Mouse (Mus musculus) G1E (cell line): ENCODE results near the gene Abhd16b. TPM values are rescaled to one million over a fixed set of nuclear protein-coding genes. Genes with fewer than 3 reads are reported as not detected.

ENCODE experiments used
- ATAC-seq: 2 replicates; pipeline ENCODE4 v1.8.0; 2016; ENCODE audit warnings: mild to moderate bottlenecking; ENCODE audit not compliant: insufficient number of reproducible peaks, poor library complexity, low FRiP score, severe bottlenecking; ENCODE audit errors: extremely low read depth
- DNase-seq: peaks from one replicate; pipeline ENCODE4 v3.0.0; 2012; ENCODE audit warnings: low spot score
- H3K27me3 ChIP-seq: 2 replicates; pipeline ENCODE4 v1.6.1; 2012; ENCODE audit warnings: mild to moderate bottlenecking, low read length, inconsistent platforms; ENCODE audit not compliant: insufficient read depth
- H3K36me3 ChIP-seq: replicated peaks from 2 replicates; pipeline ENCODE3; 2012; ENCODE audit warnings: mild to moderate bottlenecking, inconsistent platforms
- H3K4me1 ChIP-seq: 2 replicates; pipeline ENCODE4 v1.6.1; 2012; ENCODE audit warnings: low read depth, low read length, inconsistent platforms, mixed read lengths; ENCODE audit not compliant: insufficient read depth
- H3K4me3 ChIP-seq: 2 replicates; pipeline ENCODE4 v1.5.1; 2012; ENCODE audit warnings: low read depth, mild to moderate bottlenecking, inconsistent platforms, low read length, moderate library complexity, mixed read lengths
- H3K9me3 ChIP-seq: replicated peaks from 2 replicates; pipeline ENCODE4 v1.6.1; 2012; ENCODE audit warnings: inconsistent platforms
- CTCF ChIP-seq: IDR thresholded peaks from 2 replicates; pipeline ENCODE4 v1.5.1; 2012; ENCODE audit warnings: low read depth, low read length, inconsistent platforms, mixed read lengths
- GATA1 ChIP-seq: IDR thresholded peaks from 2 replicates; pipeline ENCODE4 v1.6.1; 2012; ENCODE audit warnings: borderline replicate concordance, low read length, inconsistent platforms, mixed read lengths
- GATA2 ChIP-seq: IDR thresholded peaks from 2 replicates; pipeline ENCODE4 v1.6.1; 2012; ENCODE audit warnings: low read depth, low read length, inconsistent platforms, borderline replicate concordance
- POLR2AphosphoS5 ChIP-seq: IDR thresholded peaks from 2 replicates; pipeline ENCODE4 v1.6.1; 2012; ENCODE audit warnings: low read depth, low read length, inconsistent platforms; ENCODE audit not compliant: insufficient replicate concordance
- TAL1 ChIP-seq: conservative IDR thresholded peaks from 2 replicates; pipeline ENCODE4 v1.6.1; 2012; ENCODE audit warnings: low read depth, low read length, inconsistent platforms, mixed read lengths
- polyA plus RNA-seq: library from polyadenylated mRNA; stranded (reverse); fragments of >175 nt; gene quantifications from 2 replicates; pipeline ENCODE4 v1.2.3, GENCODE M21; 2012
- total RNA-seq, 2 experiments: library from RNA; stranded (forward) in 1 of 2; stranded (reverse) in 1 of 2; fragments of 200-1000 nt in 1 of 2; fragments of >200 nt in 1 of 2; fragmentation: Nextera tagmentation in 1 of 2; gene quantifications; 2 replicates each; pipeline ENCODE4 v1.2.3; 2014 to 2017

Abhd16b gene
- not detected in 2 replicates for total RNA-seq (2014; fragmentation: Nextera tagmentation)
- total RNA-seq (2017) = not detected in 2 replicates
- polyA plus RNA-seq = not detected in 2 replicates

DNA sequence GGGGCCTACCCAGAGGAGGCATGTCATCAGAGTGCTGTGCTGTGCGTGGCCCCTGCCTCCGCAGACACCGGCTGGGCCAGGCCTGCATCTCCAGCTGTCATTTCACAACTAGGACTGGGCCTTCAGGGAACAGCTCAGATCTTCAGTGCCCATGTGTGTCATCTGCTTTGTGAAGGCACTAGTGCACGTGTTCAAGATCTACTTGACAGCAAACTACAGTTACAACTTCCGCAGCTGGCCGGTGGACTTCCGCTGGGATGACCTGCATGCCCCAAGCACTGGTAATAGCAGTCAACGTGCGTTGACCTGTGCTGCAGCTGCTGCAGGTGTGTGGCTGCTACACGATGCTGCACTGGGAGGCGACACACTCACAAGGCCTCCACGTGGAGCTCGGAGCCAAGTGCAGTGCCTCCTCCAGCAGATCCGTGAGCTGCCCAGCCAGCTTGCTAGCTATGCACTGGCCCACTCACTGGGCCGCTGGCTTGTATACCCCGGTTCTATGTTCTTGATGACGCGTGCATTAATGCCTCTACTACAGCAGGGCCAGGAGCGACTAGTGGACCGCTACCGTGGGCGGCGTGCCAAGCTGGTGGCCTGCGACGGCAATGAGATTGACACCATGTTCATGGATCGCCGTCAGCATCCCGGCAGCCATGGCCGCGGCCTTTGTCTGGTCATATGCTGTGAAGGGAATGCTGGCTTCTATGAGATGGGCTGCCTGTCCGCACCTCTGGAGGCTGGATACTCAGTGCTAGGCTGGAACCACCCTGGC lies at the start of gene Abhd16b:
Abhd16b (plus strand) TSS at position 51 of the 772 bp plus-strand sequence.
- Histone ChIP-seq H3K4me3 (no peak within 1 kb of the TSS), H3K27me3 (peaks cover 15% of the 10 kb centered on the region), H3K9me3 (no peaks in the 10 kb centered on the region), H3K36me3 (peaks cover 1% of the 10 kb centered on the region), H3K4me1 (peaks cover 34% of the 10 kb centered on the region)
- DNase-seq (no peak), ATAC-seq (no peak)
- no peak for TF ChIP-seq CTCF
- TF ChIP-seq GATA1 = no peak
- TF ChIP-seq GATA2 = no peak
- TF ChIP-seq TAL1 = no peak
- no peak for TF ChIP-seq POLR2AphosphoS5

- no peak for DNase-seq
- Histone ChIP-seq H3K4me3 (no peak overlapping the region), H3K27me3 (peaks cover 21% of the 10 kb centered on the region; the same call in 1 of the 2 replicates), H3K36me3 (no peaks in the 10 kb centered on the region), H3K9me3 (peaks cover 2% of the 10 kb centered on the region; the same call in 1 of the 2 replicates), H3K4me1 (no peaks in the 10 kb centered on the region)
- no peak for ATAC-seq
- no peak for TF ChIP-seq GATA1
- TF ChIP-seq TAL1 = no peak
- TF ChIP-seq POLR2AphosphoS5 = no peak
- TF ChIP-seq GATA2 = no peak
- no peak for TF ChIP-seq CTCF
Measured at GRCm38 (mm10) chr2:181452181-181452580, 40.8 kb upstream of the Abhd16b start.

GRCm38 (mm10) chr2:181453274-181453673 lies 39.7 kb upstream of the Abhd16b start:
- Histone ChIP-seq H3K9me3 (peaks cover 2% of the 10 kb centered on the region; the same call in 1 of the 2 replicates), H3K4me3 (no peak overlapping the region), H3K4me1 (peaks cover 3% of the 10 kb centered on the region), H3K27me3 (peaks cover 30% of the 10 kb centered on the region), H3K36me3 (no peaks in the 10 kb centered on the region)
- DNase-seq (no peak), ATAC-seq (no peak)
- TF ChIP-seq CTCF (no peak), GATA1 (no peak), TAL1 (no peak), GATA2 (no peak)

DNA sequence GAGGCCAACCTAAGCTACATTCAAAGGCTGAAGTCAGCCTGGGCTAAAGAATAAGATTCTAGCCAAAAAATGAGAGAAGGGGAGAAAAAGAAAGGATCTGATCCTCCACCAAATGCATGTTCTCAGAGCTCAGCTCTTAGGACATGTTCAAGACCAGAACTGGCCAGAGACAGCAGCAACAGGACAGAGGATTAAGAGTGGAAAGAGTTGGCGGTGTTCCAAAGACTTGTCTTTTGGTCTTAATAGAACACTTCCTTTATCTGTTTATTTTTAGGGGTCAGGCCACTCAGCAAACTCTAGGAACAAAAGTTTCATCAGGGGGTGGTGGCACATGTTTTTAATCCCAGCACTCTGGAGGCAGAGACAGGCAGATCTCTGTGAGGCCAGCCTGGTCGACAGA lies 37.1 kb upstream of the Abhd16b start:
- no peak for DNase-seq
- peaks cover 2% of the 10 kb centered on the region; the same call in 1 of the 2 replicates for H3K9me3 ChIP-seq
- ATAC-seq = no peak
- peaks cover 22% of the 10 kb centered on the region for H3K4me1 ChIP-seq
- no peaks in the 10 kb centered on the region for H3K36me3 ChIP-seq
- peaks cover 54% of the 10 kb centered on the region for H3K27me3 ChIP-seq
- H3K4me3 ChIP-seq = no peak overlapping the region
- TF ChIP-seq GATA1 (no peak), GATA2 (no peak), POLR2AphosphoS5 (no peak), TAL1 (no peak), CTCF (no peak)

GRCm38 (mm10) chr2:181457831-181458230 lies 35.2 kb upstream of the Abhd16b start:
- TF ChIP-seq TAL1 (no peak), GATA2 (no peak)

GRCm38 (mm10) chr2:181458411-181459152 lies 34.4 kb upstream of the Abhd16b start:
- DNase-seq (peak; percentile 16), ATAC-seq (no peak)
- H3K4me1 ChIP-seq = peaks cover 22% of the 10 kb centered on the region
- H3K36me3 ChIP-seq = no peaks in the 10 kb centered on the region
- peak overlapping the region; percentile 78 for H3K4me3 ChIP-seq
- no peak for TF ChIP-seq GATA1
- no peak for TF ChIP-seq POLR2AphosphoS5
- TF ChIP-seq TAL1 = no peak
- no peak for TF ChIP-seq CTCF
- no peak for TF ChIP-seq GATA2
- H3K9me3 ChIP-seq = no peaks in the 10 kb centered on the region
- H3K27me3 ChIP-seq = peaks cover 73% of the 10 kb centered on the region

More at GRCm38 (mm10) chr2:181457831-181458230, 35.2 kb upstream of the Abhd16b start:
- DNase-seq (no peak), ATAC-seq (no peak)
- H3K36me3 ChIP-seq = no peaks in the 10 kb centered on the region
- peaks cover 67% of the 10 kb centered on the region for H3K27me3 ChIP-seq
- H3K9me3 ChIP-seq = peaks cover 2% of the 10 kb centered on the region; the same call in 1 of the 2 replicates
- H3K4me1 ChIP-seq = peaks cover 22% of the 10 kb centered on the region
- H3K4me3 ChIP-seq = no peak overlapping the region
